Mouse (Mus musculus): Measurements from ENCODE around the gene Apela.

Apela gene

GRCm38 (mm10) chr8:65037117-65037533 lies at the start of gene Apela:
TSS of gene Apela (minus strand) at chr8:65037336.
- DNase-seq (ENCODE audit: low spot score in 2 of 2): no peak

- DNase-seq (ENCODE audit: low spot score in 2 of 2): no peak
Observed at GRCm38 (mm10) chr8:65085680-65086079, 48.5 kb upstream of the Apela start.

GRCm38 (mm10) chr8:65080731-65081130 lies 43.6 kb upstream of the Apela start:
- no peak for DNase-seq (ENCODE audit: low spot score in 2 of 2)

- DNase-seq (ENCODE audit: low spot score in 2 of 2): no peak
Observed at GRCm38 (mm10) chr8:65074733-65075132, 37.6 kb upstream of the Apela start, which contains the start of gene Gm10663. TSS of gene Gm10663 (plus strand) at chr8:65075033.

GRCm38 (mm10) chr8:65070996-65071395 lies 33.9 kb upstream of the Apela start:
- DNase-seq (ENCODE audit: low spot score in 2 of 2): no peak

GRCm38 (mm10) chr8:65068473-65068819 lies 31.3 kb upstream of the Apela start:
- DNase-seq (ENCODE audit: low spot score in 2 of 2): no peak

GRCm38 (mm10) chr8:65067694-65068472 lies 30.7 kb upstream of the Apela start:
- DNase-seq (ENCODE audit: low spot score in 2 of 2): no peak

GRCm38 (mm10) chr8:65067031-65067430 lies 29.9 kb upstream of the Apela start:
- no peak for DNase-seq (ENCODE audit: low spot score in 2 of 2)

- DNase-seq (ENCODE audit: low spot score in 2 of 2): no peak
Observed at GRCm38 (mm10) chr8:65065622-65066021, 28.5 kb upstream of the Apela start.

GRCm38 (mm10) chr8:65064071-65064470 lies 26.9 kb upstream of the Apela start:
- no peak for DNase-seq (ENCODE audit: low spot score in 2 of 2)

- no peak for DNase-seq (ENCODE audit: low spot score in 2 of 2)
Observed at GRCm38 (mm10) chr8:65062195-65062594, 25.1 kb upstream of the Apela start.

- DNase-seq (ENCODE audit: low spot score in 2 of 2): no peak
Observed at GRCm38 (mm10) chr8:65056722-65057121, 19.6 kb upstream of the Apela start.

- DNase-seq (ENCODE audit: low spot score in 2 of 2): no peak
Observed at GRCm38 (mm10) chr8:65053968-65054367, 16.8 kb upstream of the Apela start.

- DNase-seq (ENCODE audit: low spot score in 2 of 2): no peak
Observed at GRCm38 (mm10) chr8:65053554-65053953, 16.4 kb upstream of the Apela start.

- no peak for DNase-seq (ENCODE audit: low spot score in 2 of 2)
Observed at GRCm38 (mm10) chr8:65047801-65048200, 10.7 kb upstream of the Apela start.

- no peak for DNase-seq (ENCODE audit: low spot score in 2 of 2)
Observed at GRCm38 (mm10) chr8:65047193-65047592, 10.1 kb upstream of the Apela start.

GRCm38 (mm10) chr8:65046565-65046964 lies 9.4 kb upstream of the Apela start:
- DNase-seq (ENCODE audit: low spot score in 2 of 2): no peak

- no peak for DNase-seq (ENCODE audit: low spot score in 2 of 2)
Observed at GRCm38 (mm10) chr8:65034136-65034535, 3.0 kb downstream of the Apela start.

GRCm38 (mm10) chr8:65033056-65033455 lies 4.1 kb downstream of the Apela start:
- DNase-seq (ENCODE audit: low spot score in 2 of 2): no peak

GRCm38 (mm10) chr8:65032107-65032506 lies 5.0 kb downstream of the Apela start:
- DNase-seq (ENCODE audit: low spot score in 2 of 2): no peak

GRCm38 (mm10) chr8:65030735-65031485 lies 6.2 kb downstream of the Apela start:
- DNase-seq (ENCODE audit: low spot score in 2 of 2): no peak

- no peak for DNase-seq (ENCODE audit: low spot score in 2 of 2)
Observed at GRCm38 (mm10) chr8:65029776-65030175, 7.4 kb downstream of the Apela start.
